In genomic region chr11:102168689-102169088, GRCm38 (mm10) we compare ENCODE assay signal across 1 mouse cellular context.
TF ChIP-seq lines count a peak whose summit lies in the region.

No protein-coding gene starts in this region.

TF ChIP-seq in CH12.LX, 34 proteins besides CTCF, POLR2A, EP300 and RAD21:
- no peak for TF ChIP-seq MEF2A (IDR thresholded peaks at IDR 0.05; ENCODE audit: borderline replicate concordance, low read depth, low read length)
- TF ChIP-seq CHD1 (IDR thresholded peaks at IDR 0.05; ENCODE audit: low read depth, low read length): no peak
- TF ChIP-seq POLR2AphosphoS2 (IDR thresholded peaks at IDR 0.05; ENCODE audit: low read depth, low read length): 0 out of 2 replicates have a peak, but pooled peaks have one; percentile 25
